Mouse (Mus musculus) c-Kit-positive CD71-positive TER-119-positive erythroid progenitor cells, embryonic 14.5 days (primary cell): ENCODE measurements around the gene Cfap161.

ENCODE experiments used
- DNase-seq: peaks from one replicate; pipeline ENCODE4 v3.0.0-alpha.2; 2013; ENCODE audit warnings: low spot score

The Cfap161 gene

GRCm38 (mm10) chr7:83802007-83802406 lies 7.3 kb upstream of the Cfap161 start:
- no peak for DNase-seq

- no peak for DNase-seq
These were observed 6.8 kb upstream of the Cfap161 start for GRCm38 (mm10) chr7:83801483-83801875.

GRCm38 (mm10) chr7:83800561-83801482 lies 6.1 kb upstream of the Cfap161 start:
- DNase-seq: no peak

GRCm38 (mm10) chr7:83800071-83800470 lies 5.4 kb upstream of the Cfap161 start:
- no peak for DNase-seq

GRCm38 (mm10) chr7:83798004-83798403 lies 3.3 kb upstream of the Cfap161 start:
- no peak for DNase-seq

- DNase-seq: no peak
These were observed 1.5 kb upstream of the Cfap161 start for GRCm38 (mm10) chr7:83796177-83796576.

- DNase-seq: no peak
These were observed 535 bp downstream of the Cfap161 start for GRCm38 (mm10) chr7:83794006-83794683.

GRCm38 (mm10) chr7:83780881-83781280 lies 13.8 kb downstream of the Cfap161 start:
- DNase-seq: no peak

GRCm38 (mm10) chr7:83780026-83780425 lies 14.7 kb downstream of the Cfap161 start:
- no peak for DNase-seq

- no peak for DNase-seq
These were observed 15.7 kb downstream of the Cfap161 start for GRCm38 (mm10) chr7:83779028-83779427.

GRCm38 (mm10) chr7:83778516-83778915 lies 16.2 kb downstream of the Cfap161 start:
- DNase-seq: no peak

- DNase-seq: no peak
These were observed 20.0 kb downstream of the Cfap161 start for GRCm38 (mm10) chr7:83774721-83775120.

GRCm38 (mm10) chr7:83763674-83764073 lies 31.0 kb downstream of the Cfap161 start:
- DNase-seq: no peak

GRCm38 (mm10) chr7:83762336-83762735 lies 32.3 kb downstream of the Cfap161 start:
- DNase-seq: no peak

- DNase-seq: no peak
These were observed 43.6 kb downstream of the Cfap161 start for GRCm38 (mm10) chr7:83751055-83751454.

GRCm38 (mm10) chr7:83748405-83748804 lies 46.3 kb downstream of the Cfap161 start:
- no peak for DNase-seq

GRCm38 (mm10) chr7:83746107-83746687 lies 48.5 kb downstream of the Cfap161 start:
- DNase-seq: no peak

GRCm38 (mm10) chr7:83745413-83746106 lies 49.1 kb downstream of the Cfap161 start, which contains the start of gene Il16:
Il16 (minus strand) TSS chr7:83745726.
- DNase-seq: no peak

- no peak for DNase-seq
These were observed 49.6 kb downstream of the Cfap161 start for GRCm38 (mm10) chr7:83745065-83745412.

GRCm38 (mm10) chr7:83744250-83744649 lies 50.4 kb downstream of the Cfap161 start:
- no peak for DNase-seq

- no peak for DNase-seq
These were observed 52.0 kb downstream of the Cfap161 start for GRCm38 (mm10) chr7:83742690-83743089.

- DNase-seq: no peak
These were observed 52.7 kb downstream of the Cfap161 start for GRCm38 (mm10) chr7:83742026-83742425.
